Mouse (Mus musculus): ENCODE data around the gene Cyb561.

Cyb561 gene

DNA sequence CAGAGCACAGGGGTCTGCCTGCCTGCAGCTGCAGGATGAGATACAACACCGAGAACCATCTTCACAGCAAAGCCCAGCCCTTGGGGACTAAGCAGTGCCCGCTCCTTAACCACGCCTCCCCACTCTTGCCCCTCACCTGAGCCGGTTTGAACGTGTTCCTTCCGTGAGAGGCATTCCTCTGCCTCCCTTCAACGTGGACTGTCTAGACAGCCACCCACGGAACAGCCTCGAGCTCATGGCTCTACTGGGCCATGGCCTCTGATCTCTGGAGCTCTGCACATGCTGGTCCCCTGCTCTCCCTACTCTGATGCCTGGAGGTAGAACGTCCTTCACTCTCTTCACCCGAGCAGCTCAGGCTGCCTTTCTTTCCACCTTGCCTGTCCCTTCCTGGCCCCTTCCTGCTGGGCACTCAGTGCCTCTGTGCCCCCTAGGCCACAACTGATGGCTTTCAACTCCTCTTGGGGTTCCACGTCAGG is at the start of gene Cyb561:
Gene Cyb561 (minus strand): TSS at position 426 of the 476 bp plus-strand sequence.
- DNase-seq, result no peak

DNA sequence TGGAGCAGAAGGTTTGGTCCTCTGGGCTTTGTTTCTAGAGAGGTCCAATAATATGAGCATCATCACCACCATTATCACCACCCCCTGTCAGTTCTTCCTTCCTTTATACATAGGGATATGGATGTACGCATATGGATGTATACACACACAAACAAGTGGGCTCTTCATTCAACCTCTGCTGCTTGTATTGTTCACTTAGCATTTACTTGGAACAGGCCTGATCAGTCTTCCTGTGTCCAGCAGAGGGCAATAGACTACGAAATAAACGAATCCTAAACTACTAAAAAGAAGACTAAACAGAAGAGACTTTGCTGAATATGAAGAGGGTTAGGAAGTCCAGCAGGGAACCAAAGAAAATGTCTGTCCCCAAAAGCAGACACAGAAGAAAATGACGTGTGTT is 48.6 kb upstream of the Cyb561 start:
- no peak for DNase-seq

DNA sequence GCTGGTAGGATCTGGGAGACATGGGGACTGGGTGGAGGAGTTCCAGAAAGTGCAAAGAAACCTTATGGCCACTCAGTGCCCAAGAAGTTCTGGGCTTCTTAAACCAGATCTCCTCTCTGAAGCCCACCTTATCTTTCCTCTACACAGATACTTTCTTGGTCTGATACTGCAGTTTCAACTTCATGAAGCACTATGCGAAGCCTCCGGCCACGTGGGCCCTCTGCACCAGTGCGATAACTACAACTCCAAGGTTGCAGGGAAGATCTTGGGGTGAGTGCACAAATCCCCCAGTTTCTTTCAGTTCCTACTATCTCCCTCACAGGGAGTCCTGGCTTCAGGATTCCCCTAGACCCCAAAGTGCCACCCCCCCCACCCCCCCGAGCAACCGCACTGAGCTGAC is 46.9 kb upstream of the Cyb561 start:
- DNase-seq, result no peak

DNA sequence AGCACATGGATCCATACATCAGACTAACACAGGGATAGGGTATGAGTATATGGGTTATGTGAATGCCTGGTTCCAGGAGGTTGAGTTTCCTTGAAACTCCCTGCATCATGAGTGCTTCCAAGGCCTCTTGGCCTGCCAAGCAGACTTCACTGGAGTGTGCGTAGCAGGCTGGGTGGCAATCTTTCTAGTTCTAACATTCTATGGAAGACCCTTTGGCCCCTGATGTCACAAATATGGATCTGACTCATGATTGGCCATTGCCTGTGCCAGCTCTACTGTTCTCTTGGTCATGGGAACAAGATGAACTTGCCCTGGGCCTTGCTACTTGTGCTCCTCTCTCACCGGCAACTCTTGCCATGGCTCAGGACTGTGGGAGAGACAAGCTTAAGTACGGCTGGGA is 41.2 kb upstream of the Cyb561 start, which contains the start of gene Ace3:
Gene Ace3 (plus strand): TSS at position 301 of the 400 bp plus-strand sequence.
- DNase-seq, result no peak

DNA sequence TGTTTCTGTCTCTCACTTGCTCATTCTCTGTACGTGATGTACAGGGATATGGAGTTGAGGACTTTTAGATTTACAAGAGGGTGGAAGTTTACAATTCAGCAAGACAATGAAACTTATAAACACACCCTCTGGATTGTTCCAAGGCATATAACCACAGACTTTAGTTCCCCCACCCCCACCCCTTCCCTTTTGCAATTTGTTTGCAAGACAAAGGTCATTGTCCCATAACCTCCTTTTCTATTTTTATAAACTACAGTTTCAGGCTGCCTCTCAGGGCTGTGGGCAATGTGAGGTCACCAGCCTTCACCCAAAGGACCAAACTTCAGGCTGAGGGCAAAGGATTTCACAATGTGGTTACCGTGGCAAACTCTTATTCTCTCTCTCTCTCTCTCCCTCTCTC is 37.1 kb upstream of the Cyb561 start:
- no peak for DNase-seq

DNA sequence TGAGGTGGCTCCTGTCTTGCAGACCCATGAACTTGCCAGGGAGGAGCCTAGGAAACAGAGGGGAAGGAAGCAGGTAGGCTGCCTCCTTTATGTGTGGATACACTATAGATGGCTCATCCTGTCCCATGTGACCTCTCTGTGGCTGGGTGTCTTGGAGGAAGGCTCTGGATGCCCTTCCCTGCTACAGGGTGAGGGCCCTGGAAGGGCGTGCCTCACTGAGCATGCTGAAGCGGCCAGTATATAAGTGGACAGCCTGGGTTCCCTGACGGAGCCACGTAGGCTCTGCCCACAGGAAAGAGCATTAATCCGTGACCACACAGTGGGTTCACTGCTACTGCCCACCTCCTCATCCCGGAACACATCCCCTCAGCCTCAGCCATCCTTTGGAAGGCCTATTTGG is 36.3 kb upstream of the Cyb561 start:
- DNase-seq, result no peak

DNA sequence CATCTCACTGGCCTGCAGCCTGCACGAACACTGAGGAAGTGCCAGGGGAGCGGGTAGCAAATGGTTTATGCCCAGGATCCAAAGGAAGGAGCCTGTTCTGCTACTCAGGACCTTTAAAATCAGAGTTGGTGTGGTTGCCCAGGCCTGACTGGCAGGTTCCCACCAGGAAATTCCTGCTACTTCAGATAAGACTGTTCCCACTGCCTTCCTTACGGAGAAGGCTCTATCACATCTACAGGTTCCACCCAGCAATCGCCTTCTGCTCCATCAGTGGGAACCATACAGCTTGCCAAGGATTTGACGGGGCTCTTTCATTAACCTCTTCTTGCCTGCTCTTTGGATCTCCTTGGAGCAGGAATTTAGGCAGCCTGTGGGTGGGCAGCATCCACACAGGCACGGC is 34.3 kb upstream of the Cyb561 start:
- DNase-seq, result no peak

DNA sequence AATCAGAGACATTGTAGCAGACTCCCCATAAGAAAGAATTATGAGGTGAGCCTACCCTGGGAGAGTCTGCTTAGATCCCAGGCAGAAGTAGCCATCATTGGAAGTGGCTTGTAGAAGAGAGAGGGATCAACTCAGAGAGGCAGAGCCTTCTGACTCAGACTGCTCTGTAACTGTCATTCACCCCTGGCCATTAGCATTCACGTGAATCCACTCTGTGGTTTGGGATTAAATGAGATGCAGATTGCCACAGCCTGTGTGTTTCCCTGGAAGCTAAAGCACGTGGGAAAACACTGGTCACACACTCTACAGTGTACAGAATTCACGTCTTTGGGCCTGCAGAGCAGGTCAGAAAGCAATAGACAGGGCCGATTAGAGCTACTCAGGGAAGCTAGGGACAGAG is 31.3 kb upstream of the Cyb561 start:
- DNase-seq, result no peak

DNA sequence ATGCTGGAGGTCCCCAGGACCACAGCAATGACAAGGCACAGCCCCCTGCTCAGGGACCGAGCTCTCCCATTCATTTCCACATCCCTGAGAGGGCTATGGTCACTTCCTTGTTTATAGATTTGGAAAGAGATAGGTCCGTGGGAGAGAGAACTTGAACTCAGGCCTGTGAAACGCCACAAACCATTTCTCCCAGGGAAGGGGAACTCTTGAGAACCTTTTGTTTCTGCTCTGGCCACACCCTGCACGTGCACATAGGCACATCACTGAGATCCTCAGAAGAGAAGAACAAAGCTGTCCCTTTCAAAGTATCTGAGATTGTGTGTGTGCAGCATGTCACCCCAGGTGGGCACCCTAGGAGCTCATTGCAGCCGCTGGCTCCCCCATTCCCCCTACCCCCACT is 25.5 kb upstream of the Cyb561 start:
- DNase-seq, result no peak

DNA sequence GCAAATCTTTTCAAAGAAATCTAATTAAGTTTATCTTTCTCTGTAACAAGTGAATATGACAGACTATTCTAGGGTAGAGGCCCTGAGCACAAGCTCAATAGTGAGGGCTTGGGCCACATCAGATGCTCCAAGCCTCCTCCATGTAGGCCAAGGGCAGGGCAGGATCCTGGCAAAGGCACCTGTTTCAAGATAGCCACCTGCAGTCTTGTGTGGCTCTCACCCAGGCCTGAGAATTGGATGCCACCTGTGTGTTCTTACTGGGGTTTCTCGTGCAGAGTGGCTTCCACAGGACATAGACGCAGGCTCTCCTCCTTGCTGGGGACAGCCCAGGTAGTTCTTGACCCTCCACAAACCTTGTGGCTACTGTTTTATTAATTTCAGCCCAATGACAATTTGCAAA is 25.1 kb upstream of the Cyb561 start:
- no peak for DNase-seq

DNA sequence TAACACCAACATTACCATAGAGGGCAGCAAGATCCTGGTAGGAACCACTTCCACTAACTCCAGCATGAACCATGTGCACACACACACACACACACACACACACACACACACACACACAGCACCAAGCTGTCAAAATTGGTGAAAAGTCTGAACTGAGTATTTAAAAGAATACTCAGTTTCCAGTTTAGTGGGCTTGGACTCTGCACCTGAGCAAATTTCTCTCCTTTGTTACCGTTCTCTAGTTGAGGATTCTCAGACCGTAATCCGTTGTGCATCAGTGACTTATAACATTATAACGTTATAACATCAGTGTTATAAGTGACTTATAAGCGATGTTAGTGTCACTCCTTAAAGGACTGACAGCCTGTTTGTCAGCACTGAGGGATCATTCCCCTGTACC is 22.5 kb upstream of the Cyb561 start:
- DNase-seq, result no peak

DNA sequence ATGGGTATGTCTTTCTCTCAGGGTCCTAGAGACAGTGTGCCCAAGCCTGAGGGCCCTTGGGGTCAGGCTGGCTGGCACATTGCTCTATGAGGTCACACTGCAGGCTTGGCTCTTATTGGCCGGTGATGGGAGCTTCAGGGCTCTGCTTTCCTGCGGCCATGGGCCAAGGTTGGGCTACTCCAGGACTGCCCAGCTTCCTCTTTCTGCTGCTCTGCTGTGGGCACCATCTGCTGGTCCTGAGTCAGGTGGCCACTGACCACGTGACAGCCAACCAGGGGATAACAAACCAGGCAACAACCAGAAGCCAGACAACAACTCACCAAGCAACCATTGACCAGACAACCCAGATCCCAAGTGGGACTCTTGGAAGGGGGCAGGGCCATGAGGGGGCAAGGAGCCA is 21.9 kb upstream of the Cyb561 start:
- no peak for DNase-seq

DNA sequence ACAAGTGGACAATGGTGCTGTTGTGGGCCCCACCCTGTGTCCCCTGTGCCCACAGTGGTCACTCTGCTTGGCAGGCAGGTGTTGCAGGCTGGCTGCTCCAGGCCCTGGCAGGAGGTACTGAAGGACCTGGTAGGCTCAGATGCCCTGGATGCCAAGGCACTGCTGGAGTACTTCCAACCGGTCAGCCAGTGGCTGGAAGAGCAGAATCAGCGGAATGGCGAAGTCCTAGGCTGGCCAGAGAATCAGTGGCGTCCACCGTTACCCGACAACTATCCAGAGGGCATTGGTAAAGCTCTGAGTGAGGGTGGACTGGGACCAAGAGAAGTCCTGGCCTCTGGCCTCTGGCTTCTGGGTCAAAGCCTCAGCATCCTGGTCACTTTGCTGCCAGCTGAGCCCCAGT is 21.5 kb upstream of the Cyb561 start:
- no peak for DNase-seq

DNA sequence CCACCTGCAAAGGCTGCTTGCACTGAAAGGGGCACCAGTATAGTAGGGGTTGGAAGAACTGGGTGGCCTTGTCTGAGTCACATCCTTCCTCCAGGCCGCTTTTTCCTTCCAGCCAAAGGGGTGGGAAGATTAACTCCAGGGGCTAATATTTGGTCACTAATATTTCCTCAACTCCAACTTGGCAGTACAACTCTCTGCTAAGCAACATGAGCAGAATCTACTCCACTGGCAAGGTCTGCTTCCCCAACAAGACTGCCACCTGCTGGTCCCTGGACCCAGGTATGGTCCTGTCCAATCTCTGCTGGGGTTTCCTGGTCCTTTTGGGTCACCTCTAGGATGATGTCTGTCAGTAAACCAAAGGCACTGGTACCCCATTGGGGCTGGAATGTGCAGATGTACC is 16.4 kb upstream of the Cyb561 start:
- DNase-seq, result peak; percentile 36

DNA sequence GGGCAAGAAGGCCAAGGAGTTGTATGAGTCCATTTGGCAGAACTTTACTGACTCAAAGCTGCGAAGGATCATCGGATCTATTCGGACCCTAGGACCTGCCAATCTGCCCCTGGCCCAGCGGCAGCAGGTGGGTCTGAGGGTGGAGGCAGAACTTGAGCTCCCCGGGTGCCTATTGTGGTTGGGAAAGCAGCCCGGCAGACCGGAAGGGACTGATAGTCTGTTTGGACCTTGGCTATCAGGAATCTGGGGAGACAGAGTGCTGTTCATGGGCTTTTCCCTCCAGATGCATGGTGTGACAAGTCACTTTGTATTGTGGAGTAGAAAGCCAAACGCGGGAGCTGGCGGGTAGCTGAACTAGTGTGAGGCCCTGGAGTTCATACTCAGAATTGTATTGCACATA is 15.8 kb upstream of the Cyb561 start:
- no peak for DNase-seq

DNA sequence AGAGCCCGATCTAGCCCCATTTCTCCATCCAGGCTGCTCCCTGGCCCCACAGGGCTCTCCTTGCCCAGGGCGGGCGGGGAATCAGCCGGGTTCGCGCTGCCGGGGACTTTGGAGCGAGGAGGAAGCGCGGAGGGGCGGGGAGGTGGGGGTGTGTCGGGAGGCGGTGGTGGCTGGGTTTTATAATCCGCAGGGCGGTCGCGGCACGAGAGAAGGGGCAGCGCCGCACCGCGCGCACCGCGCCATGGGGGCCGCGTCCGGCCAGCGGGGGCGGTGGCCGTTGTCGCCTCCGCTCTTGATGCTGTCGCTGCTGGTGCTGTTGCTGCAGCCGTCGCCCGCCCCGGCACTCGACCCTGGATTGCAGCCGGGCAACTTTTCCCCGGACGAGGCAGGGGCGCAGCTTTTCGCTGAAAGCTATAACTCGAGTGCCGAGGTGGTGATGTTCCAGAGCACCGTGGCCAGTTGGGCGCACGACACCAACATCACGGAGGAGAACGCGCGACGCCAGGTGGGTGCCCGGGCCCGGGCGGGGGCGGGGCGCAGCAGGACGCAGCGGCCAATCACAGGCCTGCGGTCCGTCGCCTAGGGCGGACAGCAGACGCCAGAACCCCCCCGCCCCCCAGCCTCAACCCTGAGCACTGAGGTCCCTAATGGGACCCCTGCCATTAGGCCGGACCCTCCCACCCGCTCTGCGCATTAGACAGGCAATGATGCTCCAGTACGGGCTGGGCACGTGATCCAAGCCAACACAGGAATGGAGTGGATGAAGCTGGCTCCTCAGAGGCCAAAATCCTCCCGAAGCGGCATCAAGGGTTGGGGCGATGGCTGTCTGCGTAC is 14.8 kb upstream of the Cyb561 start, which contains the start of gene Ace:
Gene Ace (plus strand): TSS at position 205 of the 834 bp plus-strand sequence.
- DNase-seq, result peak; percentile 26

DNA sequence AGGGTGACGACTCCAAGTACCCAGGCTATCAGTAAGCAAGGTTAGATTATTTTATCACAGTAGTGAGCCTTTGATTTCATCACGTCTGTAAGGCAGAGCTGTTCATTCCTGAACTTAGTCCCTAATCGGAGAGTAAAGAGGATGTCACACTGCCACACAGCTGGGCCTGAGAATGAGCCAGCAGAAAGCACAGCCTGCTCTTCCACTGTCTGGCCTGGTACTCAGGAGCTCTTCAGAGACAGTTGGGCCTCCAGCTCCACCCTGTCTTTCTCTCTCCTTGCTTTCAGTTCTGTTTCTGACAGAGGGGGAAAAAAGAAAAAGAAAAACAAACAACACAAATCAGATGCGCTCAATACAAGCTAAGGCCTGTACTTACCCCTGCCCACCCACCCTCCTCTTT is 13.2 kb upstream of the Cyb561 start:
- no peak for DNase-seq

DNA sequence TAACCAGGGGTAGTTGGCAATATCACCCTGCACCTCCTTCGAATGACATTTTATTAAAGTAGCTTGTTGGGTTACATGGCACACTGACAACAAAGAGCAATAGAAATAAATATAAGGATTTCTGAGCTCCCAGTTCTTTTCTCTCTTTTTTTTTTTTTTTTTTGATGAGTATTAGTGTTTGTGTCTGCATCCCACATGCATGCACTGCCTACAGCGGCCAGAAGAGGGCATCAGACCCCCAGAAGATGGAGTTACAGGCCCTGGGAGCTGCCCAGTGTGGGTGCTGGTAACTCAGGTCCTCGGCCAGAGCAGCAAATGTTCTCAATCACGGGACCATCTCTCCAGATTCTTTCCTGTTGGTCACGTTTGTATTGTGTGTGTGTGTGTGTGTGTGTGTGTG is 11.6 kb upstream of the Cyb561 start:
- DNase-seq, result no peak

DNA sequence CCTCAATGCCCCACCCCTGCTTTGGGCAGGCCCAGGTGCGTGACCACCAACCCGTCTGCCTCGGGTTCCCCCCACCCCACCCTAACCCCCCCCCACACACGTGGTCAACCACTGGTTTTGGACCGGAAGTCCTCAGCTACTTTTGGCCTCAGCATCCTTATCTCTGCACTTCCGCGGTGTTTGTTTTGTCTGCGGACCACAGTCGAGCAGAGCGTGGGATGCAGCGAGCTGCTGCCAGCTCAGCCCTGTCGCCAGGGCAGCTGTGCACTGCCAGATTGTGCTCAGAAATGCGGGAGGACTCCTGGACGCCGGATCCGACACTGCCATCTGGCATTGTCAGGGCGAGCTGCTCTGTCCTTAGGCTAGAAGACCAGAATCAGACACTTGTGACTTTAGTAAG is 6.2 kb upstream of the Cyb561 start:
- peak; percentile 31 for DNase-seq

DNA sequence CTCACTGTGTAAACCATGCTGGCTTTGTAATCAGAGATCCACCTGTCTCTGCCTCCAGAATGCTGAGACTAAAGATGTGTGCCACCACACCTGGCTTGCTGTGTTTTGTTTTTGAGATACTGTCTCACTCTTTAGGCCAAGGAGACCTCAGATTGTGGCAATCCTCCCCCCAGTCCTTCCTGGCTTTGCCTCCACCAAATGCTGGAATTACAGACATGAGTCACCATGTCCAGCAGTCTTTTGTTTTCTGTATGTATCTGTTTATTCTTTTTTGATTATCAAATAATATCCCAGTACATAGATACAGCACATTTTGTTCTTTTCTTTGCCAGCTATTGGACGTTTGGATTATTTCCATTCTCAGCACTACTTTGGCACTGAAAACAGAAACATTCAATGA is 5.4 kb upstream of the Cyb561 start:
- DNase-seq, result no peak

DNA sequence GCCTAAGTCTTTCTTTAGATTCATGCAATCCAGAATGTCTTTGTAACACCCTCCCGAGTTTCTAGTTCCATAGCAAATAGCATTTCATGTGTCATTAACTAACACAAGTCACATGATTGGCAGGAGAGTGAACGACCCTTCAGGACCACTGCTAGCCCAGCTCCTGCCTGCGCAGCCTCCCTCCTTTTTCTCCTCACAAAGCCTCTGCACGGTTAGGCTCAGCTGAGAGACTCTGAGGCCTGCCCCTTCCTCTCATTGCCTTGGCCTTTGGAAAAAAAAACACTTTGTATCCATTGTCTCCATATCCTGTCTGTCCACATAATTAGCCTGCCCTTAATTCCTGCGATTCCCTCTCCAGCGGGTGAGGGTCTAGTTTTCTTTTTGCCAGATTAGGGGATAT is 4.4 kb upstream of the Cyb561 start:
- DNase-seq, result no peak

DNA sequence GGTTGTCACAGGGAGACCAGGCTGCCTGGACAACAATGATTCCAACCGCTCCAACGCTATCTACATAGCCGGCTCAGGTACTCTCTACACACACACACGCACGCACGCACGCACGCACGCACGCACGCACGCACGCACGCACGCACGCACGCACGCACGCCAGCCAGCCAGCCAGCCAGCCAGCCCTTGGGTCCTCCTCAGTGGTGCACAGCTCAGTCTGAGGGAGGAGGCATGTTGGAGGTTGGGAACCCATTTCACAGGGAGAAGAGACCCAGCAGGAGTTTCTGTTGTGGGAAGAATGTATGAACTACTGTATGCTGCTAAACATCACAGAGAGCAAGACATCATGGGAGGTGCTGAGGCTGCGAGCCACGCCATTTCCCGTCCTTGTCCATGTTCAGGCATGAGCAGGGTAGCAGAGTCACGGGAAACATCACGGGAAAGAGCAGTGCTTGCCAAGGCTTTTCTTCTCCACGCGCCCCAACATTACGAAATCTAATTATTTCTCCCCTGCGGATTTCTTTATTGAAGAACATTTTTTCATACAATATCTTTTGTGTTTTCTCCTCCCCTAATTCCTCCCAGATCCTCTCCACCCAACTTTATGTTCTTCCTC is 2.8 kb upstream of the Cyb561 start:
- DNase-seq, result no peak

DNA sequence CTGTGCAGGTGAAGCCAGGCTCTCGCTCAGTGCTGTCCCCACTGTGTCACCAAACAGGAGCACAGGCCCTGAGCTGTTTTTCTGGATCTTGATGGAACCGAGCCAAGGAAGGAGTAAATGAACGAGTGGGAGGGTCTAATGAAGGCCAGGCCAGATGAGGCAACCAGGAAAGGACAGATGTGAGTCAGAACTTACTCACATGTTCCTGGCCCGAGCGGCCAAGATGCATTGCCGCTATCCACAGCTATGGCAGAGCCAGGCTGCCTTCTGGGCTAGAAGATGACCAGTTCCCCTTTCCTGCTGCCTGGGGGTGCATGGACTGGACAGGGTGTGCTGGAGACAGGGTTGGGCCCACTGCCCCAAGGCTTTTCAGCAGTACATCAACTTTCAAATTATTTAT is 266 bp upstream of the Cyb561 start:
- DNase-seq, result no peak

DNA sequence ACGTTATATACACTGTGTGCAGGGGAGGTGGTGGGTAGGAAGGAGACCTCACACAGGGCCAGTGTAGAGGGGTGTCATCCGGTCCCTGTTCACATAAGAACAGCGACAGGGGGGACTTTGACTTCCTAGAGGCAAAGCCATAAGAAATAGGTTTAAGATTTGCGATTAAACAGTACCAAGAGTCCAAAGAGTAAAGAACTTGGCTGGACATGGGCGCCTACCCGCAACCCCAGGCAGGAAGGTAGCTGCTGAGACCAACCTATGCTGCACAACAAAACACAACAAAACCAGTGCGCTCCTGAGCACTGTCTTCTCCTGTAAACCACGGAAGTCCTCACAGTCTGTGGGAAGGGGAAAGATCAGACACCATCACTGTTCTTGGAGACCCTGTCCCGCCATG is 1.0 kb downstream of the Cyb561 start:
- no peak for DNase-seq
